Mouse (Mus musculus): ENCODE measurements around the gene Map3k20.

Map3k20 gene

GRCm38 (mm10) chr2:72280524-72280923, 4.9 kb upstream of the Map3k20 start:
- no peak for DNase-seq (ENCODE audit: low read depth, low spot score)

- no peak for DNase-seq (ENCODE audit: low read depth, low spot score)
These were observed 3.5 kb upstream of the Map3k20 start for GRCm38 (mm10) chr2:72281971-72282370.

GRCm38 (mm10) chr2:72282733-72283132, 2.7 kb upstream of the Map3k20 start:
- no peak for DNase-seq (ENCODE audit: low read depth, low spot score)

GRCm38 (mm10) chr2:72284689-72285088, 748 bp upstream of the Map3k20 start:
- no peak for DNase-seq (ENCODE audit: low read depth, low spot score)

- peak; percentile 5 for DNase-seq (ENCODE audit: low read depth, low spot score)
These were observed 638 bp downstream of the Map3k20 start for GRCm38 (mm10) chr2:72285888-72286661.

- DNase-seq (ENCODE audit: low read depth, low spot score): no peak
These were observed 1.7 kb downstream of the Map3k20 start for GRCm38 (mm10) chr2:72287142-72287541.

GRCm38 (mm10) chr2:72288932-72289534, 3.6 kb downstream of the Map3k20 start:
- no peak for DNase-seq (ENCODE audit: low read depth, low spot score)

GRCm38 (mm10) chr2:72291103-72291502, 5.7 kb downstream of the Map3k20 start:
- DNase-seq (ENCODE audit: low read depth, low spot score): no peak

GRCm38 (mm10) chr2:72292573-72292972, 7.1 kb downstream of the Map3k20 start:
- DNase-seq (ENCODE audit: low read depth, low spot score): no peak

- DNase-seq (ENCODE audit: low read depth, low spot score): no peak
These were observed 9.6 kb downstream of the Map3k20 start for GRCm38 (mm10) chr2:72294994-72295393.

GRCm38 (mm10) chr2:72296984-72297715, 11.7 kb downstream of the Map3k20 start:
- DNase-seq (ENCODE audit: low read depth, low spot score): no peak

GRCm38 (mm10) chr2:72297716-72298082, 12.3 kb downstream of the Map3k20 start:
- no peak for DNase-seq (ENCODE audit: low read depth, low spot score)

GRCm38 (mm10) chr2:72298406-72298805, 13.0 kb downstream of the Map3k20 start:
- peak; percentile 13 for DNase-seq (ENCODE audit: low read depth, low spot score)

- DNase-seq (ENCODE audit: low read depth, low spot score): no peak
These were observed 15.9 kb downstream of the Map3k20 start for GRCm38 (mm10) chr2:72301194-72301916.

- no peak for DNase-seq (ENCODE audit: low read depth, low spot score)
These were observed 20.3 kb downstream of the Map3k20 start for GRCm38 (mm10) chr2:72305738-72306137.

GRCm38 (mm10) chr2:72308351-72308750, 22.9 kb downstream of the Map3k20 start:
- no peak for DNase-seq (ENCODE audit: low read depth, low spot score)

- no peak for DNase-seq (ENCODE audit: low read depth, low spot score)
These were observed 23.5 kb downstream of the Map3k20 start for GRCm38 (mm10) chr2:72308981-72309380.

- DNase-seq (ENCODE audit: low read depth, low spot score): no peak
These were observed 26.0 kb downstream of the Map3k20 start for GRCm38 (mm10) chr2:72311486-72311885.

- DNase-seq (ENCODE audit: low read depth, low spot score): no peak
These were observed 27.9 kb downstream of the Map3k20 start for GRCm38 (mm10) chr2:72313312-72313711.

GRCm38 (mm10) chr2:72318421-72318820, 33.0 kb downstream of the Map3k20 start:
- DNase-seq (ENCODE audit: low read depth, low spot score): no peak

- no peak for DNase-seq (ENCODE audit: low read depth, low spot score)
These were observed 33.8 kb downstream of the Map3k20 start for GRCm38 (mm10) chr2:72319028-72319798.
